Mouse (Mus musculus) ES-E14 (cell line): ENCODE measurements around the gene Npcd. TPM values are rescaled to one million over a fixed set of nuclear protein-coding genes. Genes with fewer than 3 reads are reported as not detected.

Experiments used
- DNase-seq: peaks from one replicate; pipeline ENCODE4 v3.0.0-alpha.2; 2013; ENCODE audit warnings: low read depth, low spot score
- H3K27ac ChIP-seq: 2 replicates; pipeline ENCODE4 v1.5.1; 2012; ENCODE audit warnings: low read depth, mild to moderate bottlenecking, low read length, moderate library complexity, mixed read lengths; ENCODE audit not compliant: poor library complexity, insufficient read depth, severe bottlenecking
- H3K36me3 ChIP-seq: 2 replicates; pipeline ENCODE4 v1.6.1; 2012; ENCODE audit warnings: mild to moderate bottlenecking, low read length, moderate library complexity, mixed read lengths; ENCODE audit not compliant: control insufficient read depth, poor library complexity, insufficient read depth, severe bottlenecking
- H3K4me1 ChIP-seq, 2 experiments: fragments of 150-350 bp in 1 of 2; sonication (generic) in 1 of 2; 2 replicates each; pipeline ENCODE4 v1.6.1; 2012; ENCODE audit warnings: low read length in 2 of 2, mild to moderate bottlenecking in 1 of 2, mixed read lengths in 1 of 2; ENCODE audit not compliant: control insufficient read depth in 2 of 2, insufficient read depth in 2 of 2, poor library complexity in 1 of 2
- H3K4me3 ChIP-seq, 2 experiments: fragments of 150-350 bp in 1 of 2; sonication (generic) in 1 of 2; 2 replicates each; pipeline ENCODE4 v1.5.1; 2012; ENCODE audit warnings: low read length in 2 of 2, low read depth in 1 of 2, mild to moderate bottlenecking in 1 of 2, mixed read lengths in 1 of 2; ENCODE audit not compliant: insufficient read depth in 1 of 2, poor library complexity in 1 of 2, severe bottlenecking in 1 of 2
- H3K9ac ChIP-seq: 2 replicates; pipeline ENCODE4 v1.6.1; 2012; ENCODE audit warnings: low read depth, mild to moderate bottlenecking, low read length, mixed read lengths; ENCODE audit not compliant: poor library complexity, insufficient read depth, severe bottlenecking
- H3K9me3 ChIP-seq: fragments of 150-350 bp; sonication (generic); 2 replicates; pipeline ENCODE4 v1.6.1; 2012; ENCODE audit warnings: low read depth, mild to moderate bottlenecking, low read length; ENCODE audit not compliant: control insufficient read depth, insufficient read depth
- CHD2 ChIP-seq: IDR thresholded peaks from 2 replicates; pipeline ENCODE4 v1.6.1; 2014; ENCODE audit warnings: mild to moderate bottlenecking, low read depth, low read length, inconsistent platforms
- HCFC1 ChIP-seq: IDR thresholded peaks from 2 replicates; pipeline ENCODE4 v1.6.1; 2012; ENCODE audit warnings: low read length, inconsistent platforms, borderline replicate concordance; ENCODE audit not compliant: insufficient read depth
- MAFK ChIP-seq: IDR thresholded peaks from 2 replicates; pipeline ENCODE4 v1.6.1; 2014; ENCODE audit warnings: mild to moderate bottlenecking, low read depth, low read length, inconsistent platforms; ENCODE audit not compliant: insufficient read depth
- ZC3H11A ChIP-seq: IDR thresholded peaks from 2 replicates; pipeline ENCODE4 v1.6.1; 2012; ENCODE audit warnings: low read depth, mild to moderate bottlenecking, inconsistent platforms, low read length, borderline replicate concordance
- ZNF384 ChIP-seq: IDR thresholded peaks from 2 replicates; pipeline ENCODE4 v1.6.1; 2012; ENCODE audit warnings: low read depth, low read length, inconsistent platforms
- in situ Hi-C, 2 experiments: fragments of 600-800 bp; cut with MboI; formaldehyde crosslinking; loops; one replicate each; pipeline ENCODE4 v1.15.1; 2025; ENCODE audit warnings: low sequenced_read_pairs in 2 of 2, inconsistent platforms in 1 of 2; ENCODE audit not compliant: unreplicated experiment in 2 of 2
- total RNA-seq: library from RNA; depleted of rRNA; stranded (reverse); fragments of 300-350 nt; gene quantifications from 2 replicates; pipeline ENCODE4 v1.2.3, GENCODE M21; 2012

Gene Npcd
- total RNA-seq, 1 experiment = 3.4 TPM

DNA sequence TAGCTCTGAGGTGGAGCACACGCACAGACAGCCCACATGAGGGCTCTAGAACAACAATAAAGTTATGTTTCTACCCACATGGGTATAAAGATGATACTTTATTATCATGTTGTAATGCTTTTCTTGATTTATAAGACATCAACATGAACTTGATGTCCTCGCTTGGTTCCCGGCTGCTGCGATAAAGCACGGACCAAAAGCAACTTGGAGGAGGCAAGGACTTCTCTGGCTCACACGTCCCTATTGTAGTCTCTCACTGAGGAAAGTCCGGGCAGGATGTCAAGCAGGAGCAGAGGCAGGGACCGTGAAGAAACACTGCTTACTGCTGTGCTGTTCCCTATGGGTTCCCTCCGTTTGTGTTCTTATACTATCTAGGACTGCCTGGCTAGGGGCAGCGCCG is 90.0 kb downstream of the Npcd start:
- Histone ChIP-seq H3K9me3 (no peaks in the 10 kb centered on the region), H3K27ac (no peak overlapping the region), H3K36me3 (peaks cover 2% of the 10 kb centered on the region; the same call in 1 of the 2 replicates), H3K9ac (no peak overlapping the region), H3K4me3 (no peak overlapping the region), H3K4me1 (peaks cover 7 to 19% of the 10 kb centered on the region in 2 experiments; a peak in 3 of 4 replicates)
- in situ Hi-C loops = no loop called here
- TF ChIP-seq CHD2 (no peak), ZNF384 (no peak), MAFK (no peak), ZC3H11A (no peak), HCFC1 (no peak)
- no peak for DNase-seq

DNA sequence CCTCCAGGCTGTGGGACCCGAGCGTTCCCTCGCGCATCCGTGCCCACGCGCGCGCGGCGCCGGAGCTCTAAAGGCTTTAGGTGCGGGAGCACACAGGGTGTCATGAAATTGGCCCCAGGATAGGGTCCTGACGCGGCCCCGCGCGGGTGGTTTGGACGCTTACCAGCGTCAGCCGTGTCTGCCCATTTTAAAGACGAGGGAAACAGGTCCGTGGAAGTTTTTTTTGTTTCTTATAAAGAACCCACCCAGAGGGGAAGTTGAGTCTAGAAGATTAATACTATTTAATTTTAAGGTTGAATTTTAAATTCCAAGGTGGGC is 91.4 kb downstream of the Npcd start:
- Histone ChIP-seq H3K9me3 (no peaks in the 10 kb centered on the region), H3K36me3 (peaks cover 5% of the 10 kb centered on the region; the same call in 1 of the 2 replicates), H3K4me3 (peak overlapping the region; percentile 66 to 80), H3K4me1 (peaks cover 3 to 15% of the 10 kb centered on the region in 2 experiments; a peak in 3 of 4 replicates), H3K9ac (peak overlapping the region; percentile 65), H3K27ac (no peak overlapping the region)
- DNase-seq = no peak
- no peak for TF ChIP-seq HCFC1
- TF ChIP-seq MAFK = no peak
- TF ChIP-seq ZNF384 = no peak
- no peak for TF ChIP-seq CHD2
- TF ChIP-seq ZC3H11A = no peak
- in situ Hi-C loops = no loop called here

DNA sequence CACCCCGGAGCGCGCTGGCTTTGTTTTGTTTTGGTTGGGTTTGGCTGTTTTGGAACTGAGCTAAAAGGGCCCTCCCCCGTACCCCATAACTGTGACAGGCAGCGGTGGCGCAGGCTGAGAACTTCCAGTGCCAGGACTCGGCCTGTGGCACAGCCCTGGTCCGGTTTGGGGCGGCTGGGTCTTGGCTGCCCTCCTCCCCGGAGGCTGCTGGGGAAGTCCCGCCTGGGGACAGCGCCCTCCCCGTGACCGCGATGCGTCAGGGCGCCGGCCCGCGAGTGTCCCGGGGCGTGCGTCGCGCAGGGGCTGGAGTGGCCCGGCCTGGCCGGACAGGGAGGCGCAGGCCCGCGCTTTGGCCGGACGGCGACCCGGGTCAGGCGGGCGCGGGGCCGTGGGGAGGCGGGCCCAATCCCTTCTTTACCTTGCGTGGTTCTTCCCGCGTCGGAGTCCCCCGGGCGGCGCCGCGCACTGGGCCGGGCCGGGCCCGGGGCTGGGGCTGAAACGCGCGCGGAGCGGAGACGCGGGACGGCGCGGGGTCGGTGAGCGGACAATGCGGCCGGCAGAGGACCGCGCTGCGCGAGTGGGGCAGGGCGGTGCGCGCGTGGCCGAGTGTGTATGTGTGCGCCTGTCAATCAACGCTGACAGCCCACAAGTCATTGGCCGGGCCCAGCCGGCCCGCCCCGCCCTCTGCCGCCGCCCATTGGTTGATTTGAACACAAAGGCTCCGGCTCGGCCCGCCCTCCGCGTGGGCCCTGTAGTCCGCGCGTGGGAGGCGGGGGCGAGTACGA is 91.9 kb downstream of the Npcd start, which contains the start of gene Sun2:
Gene Sun2, minus strand, starts transcription at position 616 of the 785 bp plus-strand sequence.
- peak within 1 kb of the TSS; percentile 66 to 80 for H3K4me3 ChIP-seq
- H3K27ac ChIP-seq = no peak within 1 kb of the TSS
- in situ Hi-C loops = no loop called here
- H3K4me1 ChIP-seq = peaks cover 3 to 15% of the 10 kb centered on the region in 2 experiments; a peak in 3 of 4 replicates
- TF ChIP-seq HCFC1 = no peak
- TF ChIP-seq ZNF384 = no peak
- TF ChIP-seq CHD2 = 0 out of 2 replicates have a peak, but pooled peaks have one; percentile 1
- TF ChIP-seq ZC3H11A = no peak
- no peak for TF ChIP-seq MAFK
- peak; percentile 52 for DNase-seq
- H3K9ac ChIP-seq = peak within 1 kb of the TSS; percentile 73
- no peaks in the 10 kb centered on the region for H3K9me3 ChIP-seq
- H3K36me3 ChIP-seq = peaks cover 9% of the 10 kb centered on the region; the same call in 1 of the 2 replicates

DNA sequence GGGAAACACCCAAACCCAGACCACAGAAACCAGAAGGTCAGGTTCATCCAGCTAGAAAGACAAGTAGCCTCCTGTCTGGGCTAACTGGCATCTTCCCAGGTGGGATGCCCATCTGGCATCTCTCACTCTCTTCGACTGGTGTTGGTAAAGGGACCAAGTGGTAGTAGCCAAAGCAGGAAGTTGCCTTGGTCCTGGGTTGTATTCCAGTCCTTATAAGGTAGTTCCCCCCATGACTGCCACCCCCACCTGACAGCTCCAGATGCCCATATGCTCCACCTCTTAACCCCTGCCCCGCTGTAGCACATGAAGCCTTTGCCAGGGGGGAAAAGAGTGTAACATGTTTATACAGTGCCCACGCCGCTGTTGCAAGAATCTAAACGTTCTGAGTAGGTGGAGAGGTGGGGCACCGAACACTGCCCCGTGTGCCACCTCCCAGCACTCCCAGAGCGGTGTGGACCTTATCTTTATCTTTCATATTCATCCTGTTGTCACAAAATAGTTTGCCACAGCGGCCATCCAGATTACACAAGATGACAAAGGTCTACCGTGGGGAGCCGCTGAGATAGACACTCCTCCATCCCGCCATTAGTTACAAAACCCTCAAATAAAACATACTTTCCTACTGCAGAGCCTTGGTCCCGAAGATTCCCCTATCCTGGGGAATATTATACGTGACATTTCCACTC is 92.7 kb downstream of the Npcd start:
- Histone ChIP-seq H3K36me3 (peaks cover 11% of the 10 kb centered on the region; the same call in 1 of the 2 replicates), H3K4me3 (peak overlapping the region; percentile 66 to 80), H3K9me3 (no peaks in the 10 kb centered on the region), H3K4me1 (peaks cover 3 to 15% of the 10 kb centered on the region in 2 experiments; a peak in 3 of 4 replicates), H3K9ac (peak overlapping the region; percentile 73; the same call in 1 of the 2 replicates), H3K27ac (no peak overlapping the region)
- no peak for DNase-seq
- in situ Hi-C loops = no loop called here
- no peak for TF ChIP-seq MAFK
